Mouse (Mus musculus): ENCODE data around the gene March8. TPM values are rescaled to one million over a fixed set of nuclear protein-coding genes. Genes with fewer than 3 reads are reported as not detected.
"Not testable (repeated sequence)": the region's sequence is repeated elsewhere in the genome, so short reads cannot be mapped to it uniquely, and the experiment has no call there.

The March8 gene
- polyA plus RNA-seq, 1 experiment from 2014 or later, result 69.4 TPM

DNA sequence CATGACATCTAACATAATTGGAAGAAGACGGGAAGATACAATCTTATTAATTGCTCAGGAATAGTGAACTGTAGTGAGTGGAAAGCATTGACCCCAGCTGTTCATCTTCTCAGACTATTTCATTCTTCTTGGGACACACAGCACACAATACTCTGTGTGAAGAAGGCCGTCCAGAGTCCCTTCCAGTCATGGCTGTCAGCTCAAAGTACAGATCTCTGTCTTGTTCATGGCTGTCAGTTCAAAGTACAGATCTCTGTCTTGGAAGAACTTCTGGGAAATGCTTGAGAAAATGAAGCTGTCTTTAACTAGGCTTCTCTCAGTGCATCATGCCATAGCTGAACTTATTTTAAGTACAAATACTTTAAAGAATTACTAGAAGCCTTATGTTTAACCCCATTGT is 10.1 kb downstream of the March8 start:
- no peaks in the 10 kb centered on the region for H3K36me3 ChIP-seq (replicated peaks; ENCODE audit: control insufficient read depth, insufficient read depth)
- H3K27me3 ChIP-seq (ENCODE audit: control insufficient read depth, insufficient read depth, low read length), result no peaks in the 10 kb centered on the region
- ATAC-seq (ENCODE audit: low FRiP score) (no peak), DNase-seq (ENCODE audit: low spot score) (no peak)
- H3K27ac ChIP-seq, result no peak overlapping the region
- H3K4me3 ChIP-seq (replicated peaks; ENCODE audit: low read length), result no peak overlapping the region
- WGBS, result 79% methylated on average over 2 of the region's 2 CpGs
- H3K4me1 ChIP-seq (replicated peaks; ENCODE audit: control insufficient read depth, insufficient read depth, low read length), result no peaks in the 10 kb centered on the region
- no peak overlapping the region for H3K4me2 ChIP-seq (replicated peaks)
- no peaks in the 10 kb centered on the region for H3K9me3 ChIP-seq (ENCODE audit: control insufficient read depth, low read length)
- H3K9ac ChIP-seq, result no peak overlapping the region

DNA sequence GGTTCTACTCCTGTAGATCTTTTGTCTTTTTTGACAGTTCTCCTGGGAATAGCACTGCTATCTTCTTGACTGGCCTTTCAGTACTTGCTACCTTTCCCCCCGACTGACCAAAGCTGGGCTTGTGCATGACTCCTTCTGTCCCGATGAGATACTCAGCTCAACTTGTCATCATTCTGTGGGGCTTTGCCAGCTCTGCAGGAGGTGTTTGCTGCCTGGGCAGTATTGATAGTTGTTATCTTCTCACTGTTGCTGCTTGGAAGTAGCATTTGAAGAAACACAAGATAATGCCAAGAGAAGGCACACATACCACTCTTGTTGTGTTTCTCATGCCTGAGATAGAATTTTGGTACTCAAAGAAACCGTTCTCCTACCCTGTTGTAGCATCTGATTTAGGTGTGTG is 12.2 kb downstream of the March8 start:
- Histone ChIP-seq H3K4me3 (replicated peaks; ENCODE audit: low read length) (no peak overlapping the region), H3K9me3 (ENCODE audit: control insufficient read depth, low read length) (no peaks in the 10 kb centered on the region)
- 88% methylated on average over 3 of the region's 3 CpGs for WGBS

DNA sequence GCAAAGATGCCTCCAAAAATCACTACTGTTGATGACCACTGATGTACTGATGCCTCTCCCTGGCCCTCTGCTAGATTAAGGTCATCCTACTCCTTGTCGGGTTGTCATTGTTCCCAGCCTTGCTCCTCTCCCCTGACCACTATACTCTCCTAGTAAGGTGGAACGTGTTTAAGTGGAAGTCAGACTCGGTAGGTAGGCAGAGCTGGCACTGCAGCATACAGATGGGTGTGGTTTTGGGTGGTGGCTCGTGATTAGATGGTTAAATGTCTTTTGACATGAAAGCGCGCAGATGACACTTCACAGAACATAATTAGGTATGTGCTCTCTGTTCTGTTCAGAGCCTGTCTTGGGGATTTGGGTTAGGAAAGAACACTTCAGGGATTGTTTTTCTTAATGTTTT is 12.8 kb downstream of the March8 start:
- no peaks in the 10 kb centered on the region for H3K4me1 ChIP-seq (replicated peaks; ENCODE audit: control insufficient read depth, insufficient read depth, low read length)
- H3K27me3 ChIP-seq (ENCODE audit: control insufficient read depth, insufficient read depth, low read length), result no peaks in the 10 kb centered on the region
- no peak overlapping the region for H3K27ac ChIP-seq
- no peaks in the 10 kb centered on the region for H3K9me3 ChIP-seq (ENCODE audit: control insufficient read depth, low read length)
- ATAC-seq (ENCODE audit: low FRiP score) (no peak), DNase-seq (ENCODE audit: low spot score) (no peak)
- 86% methylated on average over 6 of the region's 6 CpGs for WGBS
- no peak overlapping the region for H3K4me2 ChIP-seq (replicated peaks)
- no peak overlapping the region for H3K4me3 ChIP-seq (replicated peaks; ENCODE audit: low read length)
- no peaks in the 10 kb centered on the region for H3K36me3 ChIP-seq (replicated peaks; ENCODE audit: control insufficient read depth, insufficient read depth)
- no peak overlapping the region for H3K9ac ChIP-seq

More for the DNA sequence above, 12.2 kb downstream of the March8 start:
- DNase-seq (ENCODE audit: low spot score) (no peak), ATAC-seq (ENCODE audit: low FRiP score) (no peak)
- H3K27me3 ChIP-seq (ENCODE audit: control insufficient read depth, insufficient read depth, low read length), result no peaks in the 10 kb centered on the region
- H3K4me1 ChIP-seq (replicated peaks; ENCODE audit: control insufficient read depth, insufficient read depth, low read length), result no peaks in the 10 kb centered on the region
- no peaks in the 10 kb centered on the region for H3K36me3 ChIP-seq (replicated peaks; ENCODE audit: control insufficient read depth, insufficient read depth)
- no peak overlapping the region for H3K4me2 ChIP-seq (replicated peaks)
- H3K9ac ChIP-seq, result no peak overlapping the region
- no peak overlapping the region for H3K27ac ChIP-seq

DNA sequence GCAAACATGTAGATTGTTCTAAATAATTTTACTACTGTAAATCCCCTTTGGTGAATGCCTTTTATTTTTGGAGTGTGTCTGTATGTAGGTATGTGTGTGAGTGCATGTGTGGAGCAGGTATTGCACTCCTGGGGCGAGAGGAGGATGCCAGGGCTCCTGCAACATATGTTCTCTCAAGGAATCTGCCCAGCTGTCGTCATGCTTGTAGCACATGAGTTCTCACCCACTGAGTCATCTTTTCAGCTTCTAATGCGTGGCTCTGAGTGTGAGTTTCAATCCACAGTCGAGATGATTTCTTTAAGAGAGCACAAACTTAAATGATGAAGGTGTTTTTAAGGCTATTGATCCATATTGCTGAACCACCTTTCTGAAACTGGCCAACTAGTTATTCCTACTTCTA is 13.7 kb downstream of the March8 start:
- ATAC-seq (ENCODE audit: low FRiP score) (no peak), DNase-seq (ENCODE audit: low spot score) (no peak)
- Histone ChIP-seq H3K9ac (no peak overlapping the region), H3K27me3 (ENCODE audit: control insufficient read depth, insufficient read depth, low read length) (no peaks in the 10 kb centered on the region), H3K4me2 (replicated peaks) (no peak overlapping the region), H3K4me1 (replicated peaks; ENCODE audit: control insufficient read depth, insufficient read depth, low read length) (no peaks in the 10 kb centered on the region), H3K9me3 (ENCODE audit: control insufficient read depth, low read length) (no peaks in the 10 kb centered on the region), H3K27ac (no peak overlapping the region), H3K4me3 (replicated peaks; ENCODE audit: low read length) (no peak overlapping the region), H3K36me3 (replicated peaks; ENCODE audit: control insufficient read depth, insufficient read depth) (no peaks in the 10 kb centered on the region)
- WGBS, result 76% methylated on average over 4 of the region's 4 CpGs

DNA sequence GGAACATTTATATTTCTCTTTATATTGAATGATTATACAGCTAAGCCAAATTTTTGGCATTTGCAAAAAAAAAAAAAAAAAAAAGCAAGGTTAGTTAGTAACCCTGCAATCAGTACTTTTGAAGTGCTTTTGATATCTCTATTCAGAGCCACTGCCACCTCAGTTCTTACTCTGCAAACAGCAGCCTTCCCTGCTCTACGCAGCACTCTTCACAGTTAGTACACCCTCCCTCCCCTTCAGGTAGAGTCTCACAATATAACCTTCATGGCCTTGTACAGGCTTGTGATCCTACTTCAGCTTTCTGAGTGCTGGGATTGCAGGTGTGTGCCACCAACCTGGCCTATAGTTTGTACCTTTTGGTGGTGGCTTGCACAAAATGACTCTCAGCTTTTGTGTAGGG is 15.6 kb downstream of the March8 start:
- WGBS, result 92% methylated on average over 1 of the region's 1 CpGs

DNA sequence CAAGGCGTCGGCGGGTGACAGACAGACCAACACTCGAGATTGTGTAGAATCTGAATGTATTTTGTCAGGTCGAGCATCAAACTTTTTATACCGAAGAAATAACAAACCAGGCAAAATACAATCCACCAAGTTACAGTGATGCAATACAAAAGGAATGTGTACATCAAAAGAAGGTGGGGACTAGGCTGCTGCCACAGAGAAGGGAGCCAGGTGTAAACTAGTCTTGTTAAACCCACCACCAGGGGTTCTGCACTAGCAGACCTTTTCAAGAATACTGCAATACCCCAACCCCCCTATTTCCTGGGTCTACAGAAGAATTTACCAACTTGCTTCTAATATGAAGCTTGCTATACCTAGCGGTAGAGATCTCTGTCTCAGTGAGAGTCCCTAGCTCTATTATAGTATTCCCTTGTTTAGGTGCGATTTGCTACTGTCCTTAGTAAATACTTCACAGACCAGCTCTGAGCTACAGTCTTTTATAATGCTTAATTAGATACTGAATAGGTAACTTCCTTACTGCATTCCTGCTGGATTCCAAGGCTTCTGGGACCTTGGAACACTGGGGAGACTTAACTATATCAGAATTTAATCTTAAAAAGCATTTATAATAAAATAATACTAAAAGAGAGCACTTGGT is 18.6 kb downstream of the March8 start:
- H3K9ac ChIP-seq; H3K4me2 ChIP-seq (replicated peaks): not testable (repeated sequence)

More for the DNA sequence above, 15.6 kb downstream of the March8 start:
- Histone ChIP-seq H3K27me3 (ENCODE audit: control insufficient read depth, insufficient read depth, low read length) (no peaks in the 10 kb centered on the region), H3K9me3 (ENCODE audit: control insufficient read depth, low read length) (no peaks in the 10 kb centered on the region), H3K36me3 (replicated peaks; ENCODE audit: control insufficient read depth, insufficient read depth) (no peaks in the 10 kb centered on the region), H3K4me1 (replicated peaks; ENCODE audit: control insufficient read depth, insufficient read depth, low read length) (no peaks in the 10 kb centered on the region), H3K4me2 (replicated peaks) (no peak overlapping the region), H3K4me3 (replicated peaks; ENCODE audit: low read length) (no peak overlapping the region), H3K27ac (no peak overlapping the region), H3K9ac (no peak overlapping the region)
- ATAC-seq (ENCODE audit: low FRiP score) (no peak), DNase-seq (ENCODE audit: low spot score) (no peak)

DNA sequence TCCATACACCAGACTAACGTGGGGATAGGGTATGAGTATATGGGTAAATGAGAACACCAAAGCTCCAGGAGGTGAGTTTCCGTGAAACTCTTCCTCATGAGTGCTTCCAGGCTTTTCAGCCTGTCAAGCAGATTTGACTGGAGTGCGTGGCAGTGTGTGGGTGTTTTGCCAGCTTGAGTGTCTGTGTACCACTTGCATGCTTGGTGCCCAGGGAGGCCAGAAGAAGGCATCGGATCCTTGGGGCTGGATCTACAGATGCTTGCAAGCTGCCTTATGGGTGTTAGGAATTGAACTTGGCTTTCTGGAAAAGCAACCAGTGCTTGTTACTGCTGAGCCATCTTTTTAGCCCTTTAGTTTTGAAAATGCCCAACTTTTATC is 19.1 kb downstream of the March8 start:
- no peaks in the 10 kb centered on the region for H3K4me1 ChIP-seq (replicated peaks; ENCODE audit: control insufficient read depth, insufficient read depth, low read length)
- whole genome bisulfite sequencing, result 64% methylated on average over 4 of the region's 4 CpGs
- no peak overlapping the region for H3K4me2 ChIP-seq (replicated peaks)
- DNase-seq (ENCODE audit: low spot score) (no peak), ATAC-seq (ENCODE audit: low FRiP score) (no peak)
- no peaks in the 10 kb centered on the region for H3K36me3 ChIP-seq (replicated peaks; ENCODE audit: control insufficient read depth, insufficient read depth)
- H3K4me3 ChIP-seq (replicated peaks; ENCODE audit: low read length), result no peak overlapping the region
- no peaks in the 10 kb centered on the region for H3K9me3 ChIP-seq (ENCODE audit: control insufficient read depth, low read length)
- H3K27me3 ChIP-seq (ENCODE audit: control insufficient read depth, insufficient read depth, low read length), result no peaks in the 10 kb centered on the region
- no peak overlapping the region for H3K9ac ChIP-seq
- no peak overlapping the region for H3K27ac ChIP-seq

More for the DNA sequence above, 18.6 kb downstream of the March8 start:
- H3K36me3 ChIP-seq (replicated peaks; ENCODE audit: control insufficient read depth, insufficient read depth); ATAC-seq (ENCODE audit: low FRiP score); H3K27me3 ChIP-seq (ENCODE audit: control insufficient read depth, insufficient read depth, low read length); H3K27ac ChIP-seq; DNase-seq (ENCODE audit: low spot score); H3K4me3 ChIP-seq (replicated peaks; ENCODE audit: low read length); H3K9me3 ChIP-seq (ENCODE audit: control insufficient read depth, low read length); H3K4me1 ChIP-seq (replicated peaks; ENCODE audit: control insufficient read depth, insufficient read depth, low read length): not testable (repeated sequence)
- 73% methylated on average over 8 of the region's 8 CpGs for WGBS

DNA sequence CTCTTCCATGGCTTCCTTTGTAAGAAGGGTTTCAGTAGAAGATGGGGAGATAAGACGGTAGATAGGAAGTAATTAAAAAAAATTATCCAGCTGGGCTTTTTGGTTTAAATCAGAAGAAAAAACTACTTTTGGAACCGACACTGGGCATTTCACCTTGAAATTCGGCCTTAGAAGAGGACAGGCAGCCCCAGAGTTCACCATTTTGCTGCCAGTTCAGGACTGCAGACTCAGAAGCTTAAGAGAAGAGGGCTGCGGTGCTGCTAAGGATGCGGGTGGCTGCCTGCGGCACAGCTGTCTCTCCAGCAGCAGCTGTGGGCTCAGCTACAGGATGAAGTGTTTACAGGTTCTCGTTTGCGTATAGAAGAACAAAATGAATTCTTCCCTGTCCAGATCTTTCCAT is 20.2 kb downstream of the March8 start:
- Histone ChIP-seq H3K4me1 (replicated peaks; ENCODE audit: control insufficient read depth, insufficient read depth, low read length) (no peaks in the 10 kb centered on the region), H3K4me2 (replicated peaks) (no peak overlapping the region), H3K9ac (no peak overlapping the region), H3K27ac (no peak overlapping the region), H3K36me3 (replicated peaks; ENCODE audit: control insufficient read depth, insufficient read depth) (no peaks in the 10 kb centered on the region), H3K4me3 (replicated peaks; ENCODE audit: low read length) (no peak overlapping the region), H3K9me3 (ENCODE audit: control insufficient read depth, low read length) (no peaks in the 10 kb centered on the region), H3K27me3 (ENCODE audit: control insufficient read depth, insufficient read depth, low read length) (no peaks in the 10 kb centered on the region)
- WGBS, result 71% methylated on average over 8 of the region's 8 CpGs
- DNase-seq (ENCODE audit: low spot score) (no peak), ATAC-seq (ENCODE audit: low FRiP score) (no peak)

DNA sequence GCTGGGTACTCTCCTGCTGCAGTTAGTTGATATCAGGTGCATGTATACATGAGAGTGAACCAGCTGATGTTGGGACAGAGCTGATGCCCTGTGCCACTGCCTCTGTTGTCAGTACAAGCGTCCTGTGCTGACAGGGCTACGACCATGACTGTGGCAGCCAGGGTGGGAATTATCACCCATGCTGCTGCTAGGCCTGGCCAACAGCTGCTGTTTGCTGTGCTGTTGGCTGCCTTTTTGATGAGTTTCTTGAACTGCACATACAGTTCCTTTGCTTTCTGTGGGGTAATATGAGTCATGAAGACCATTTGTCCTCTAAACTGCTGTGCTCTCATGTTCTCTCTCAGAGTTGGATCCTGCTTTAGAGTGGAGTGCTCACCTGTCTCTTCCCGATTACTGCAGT is 21.4 kb downstream of the March8 start:
- no peak overlapping the region for H3K4me3 ChIP-seq (replicated peaks; ENCODE audit: low read length)
- H3K9ac ChIP-seq, result no peak overlapping the region
- no peaks in the 10 kb centered on the region for H3K4me1 ChIP-seq (replicated peaks; ENCODE audit: control insufficient read depth, insufficient read depth, low read length)
- no peaks in the 10 kb centered on the region for H3K27me3 ChIP-seq (ENCODE audit: control insufficient read depth, insufficient read depth, low read length)
- no peak overlapping the region for H3K4me2 ChIP-seq (replicated peaks)
- H3K36me3 ChIP-seq (replicated peaks; ENCODE audit: control insufficient read depth, insufficient read depth), result no peaks in the 10 kb centered on the region
- ATAC-seq (ENCODE audit: low FRiP score), result no peak
- H3K9me3 ChIP-seq (ENCODE audit: control insufficient read depth, low read length), result no peaks in the 10 kb centered on the region
- no peak overlapping the region for H3K27ac ChIP-seq
- no peak for DNase-seq (ENCODE audit: low spot score)
- WGBS, result 81% methylated on average over 3 of the region's 3 CpGs

DNA sequence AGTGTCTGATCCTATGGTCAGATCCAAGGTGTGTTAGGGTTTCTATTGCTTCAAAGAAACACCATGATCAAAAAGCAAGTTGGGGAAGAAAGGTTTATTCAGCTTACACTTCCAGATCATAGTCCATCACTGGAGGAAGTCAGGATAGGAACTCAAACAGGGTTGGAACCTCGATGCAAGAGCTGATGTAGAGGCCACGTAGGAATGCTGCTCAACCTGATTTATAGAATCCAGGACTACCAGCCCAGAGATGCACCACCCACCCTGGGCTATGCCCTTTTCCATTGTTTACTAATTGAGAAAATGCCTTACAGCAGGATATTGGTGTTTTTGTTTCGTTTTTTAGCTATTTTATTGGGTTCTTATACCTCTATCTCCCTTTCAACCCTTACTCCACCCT is 23.6 kb downstream of the March8 start:
- H3K4me3 ChIP-seq (replicated peaks; ENCODE audit: low read length), result no peak overlapping the region
- H3K27me3 ChIP-seq (ENCODE audit: control insufficient read depth, insufficient read depth, low read length), result no peaks in the 10 kb centered on the region
- H3K27ac ChIP-seq, result no peak overlapping the region
- H3K4me1 ChIP-seq (replicated peaks; ENCODE audit: control insufficient read depth, insufficient read depth, low read length), result no peaks in the 10 kb centered on the region
- no peaks in the 10 kb centered on the region for H3K36me3 ChIP-seq (replicated peaks; ENCODE audit: control insufficient read depth, insufficient read depth)
- ATAC-seq (ENCODE audit: low FRiP score) (no peak), DNase-seq (ENCODE audit: low spot score) (no peak)
- WGBS, result 98% methylated on average over 3 of the region's 3 CpGs
- no peak overlapping the region for H3K9ac ChIP-seq
- no peak overlapping the region for H3K4me2 ChIP-seq (replicated peaks)
- no peaks in the 10 kb centered on the region for H3K9me3 ChIP-seq (ENCODE audit: control insufficient read depth, low read length)
